Mouse (Mus musculus) cerebellum, adult (tissue): ENCODE measurements around the gene 4930442H23Rik.
A peak's percentile ranks its signal among the peaks of the same experiment; 100 is the strongest.
"Not testable (repeated sequence)": the region's sequence is repeated elsewhere in the genome, so short reads cannot be mapped to it uniquely, and the experiment has no call there.

Experiments
- ATAC-seq: cut with Nextera tagmentation; 2 replicates; pipeline ENCODE4 v1.9.2; 2017; ENCODE audit warnings: mild to moderate bottlenecking, moderate library complexity, mixed read lengths; ENCODE audit not compliant: insufficient number of reproducible peaks, low FRiP score, low TSS enrichment

Gene 4930442H23Rik

DNA sequence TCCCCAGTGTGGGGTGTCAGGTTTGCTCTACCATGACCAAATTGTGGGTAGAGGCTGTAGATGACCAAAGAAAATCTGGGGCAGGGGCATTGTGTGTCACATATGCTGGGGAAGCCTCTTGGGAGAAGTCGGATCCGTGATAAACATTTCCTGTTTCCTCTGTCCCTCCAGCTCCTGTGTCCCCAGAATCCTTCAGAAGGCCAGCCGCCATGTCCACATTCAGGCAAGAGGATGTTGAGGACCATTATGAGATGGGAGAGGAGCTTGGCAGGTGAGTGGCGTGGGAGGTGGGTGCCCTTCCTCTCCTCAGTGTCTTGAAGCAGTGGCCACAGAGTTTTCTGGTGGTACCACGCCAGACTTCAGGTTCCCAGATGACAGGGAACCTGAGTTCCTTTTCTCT, at the start of gene 4930442H23Rik:
4930442H23Rik (minus strand) TSS at position 45 of the 400 bp plus-strand sequence.
- ATAC-seq = no peak

DNA sequence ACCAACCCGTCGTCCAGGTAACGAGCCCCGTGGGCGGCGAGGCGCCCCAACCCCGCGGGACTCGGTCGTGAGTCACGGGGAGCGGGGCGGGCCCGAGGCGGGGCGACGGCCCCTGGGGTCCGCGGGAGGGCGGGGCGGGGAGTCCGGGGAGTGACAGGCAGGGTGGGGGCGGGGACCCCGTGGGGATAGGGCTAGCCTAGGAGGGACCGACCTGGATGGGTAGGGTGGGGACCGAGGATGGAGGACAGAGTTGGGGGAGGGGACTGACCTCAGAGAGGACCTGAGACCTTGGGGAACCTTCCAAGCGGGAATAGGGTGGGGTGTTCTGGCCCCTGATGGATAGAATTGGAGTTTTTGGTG, 49.6 kb upstream of the 4930442H23Rik start:
- ATAC-seq = no peak

DNA sequence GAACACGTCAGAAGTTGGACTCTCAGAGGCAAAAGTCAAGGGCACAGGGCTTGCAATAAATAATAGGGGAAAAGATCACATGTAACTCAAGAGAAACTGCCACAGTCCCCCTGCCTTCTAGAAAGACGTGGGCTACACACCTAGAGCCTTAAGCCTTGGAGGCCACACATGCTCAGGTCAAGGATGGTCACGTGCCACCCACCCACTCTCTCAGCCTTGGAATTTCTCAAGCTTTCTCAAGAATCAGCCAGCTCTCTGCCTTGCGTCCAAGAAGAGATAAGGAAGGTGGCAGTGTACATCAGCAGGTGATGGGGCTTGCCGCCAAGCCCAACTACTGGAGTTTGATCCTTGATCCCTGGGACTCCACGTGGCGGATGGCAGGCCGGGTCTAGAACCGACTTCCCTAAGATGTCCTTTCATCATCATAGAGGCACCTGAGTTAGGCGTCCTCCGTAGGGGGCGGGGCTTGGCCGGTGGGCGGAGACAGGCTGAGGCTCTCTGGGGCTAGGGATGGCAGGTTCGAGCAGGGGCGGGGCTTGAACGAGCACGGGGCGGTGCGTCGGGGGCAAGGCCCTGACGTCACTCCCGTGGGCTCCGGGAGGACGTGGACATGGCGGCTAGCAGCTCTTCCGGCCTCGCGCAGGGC, 49.1 kb upstream of the 4930442H23Rik start, which contains the start of gene Zfr2:
Zfr2 (plus strand) TSS at position 576 of the 646 bp plus-strand sequence.
- ATAC-seq = peak; percentile 74

DNA sequence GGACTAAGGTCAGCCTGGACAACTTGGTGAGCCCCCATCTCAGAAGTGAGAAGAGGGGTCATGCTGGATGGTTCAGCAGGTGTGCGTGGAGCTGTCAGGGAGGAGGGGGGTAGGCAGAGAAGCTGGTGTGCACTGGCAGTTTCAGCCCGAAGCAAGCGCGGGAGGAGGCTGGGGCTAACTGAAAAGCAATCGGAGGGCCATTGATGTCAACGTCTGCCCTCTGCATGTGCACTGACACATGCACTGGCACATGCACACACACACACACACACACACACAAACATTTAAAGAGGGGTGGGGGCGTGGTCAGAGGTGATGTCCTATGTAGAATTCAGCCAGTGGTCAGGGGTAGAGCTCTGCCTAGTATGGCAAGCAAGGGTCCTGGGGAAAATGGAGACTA, 47.8 kb upstream of the 4930442H23Rik start:
- no peak for ATAC-seq

DNA sequence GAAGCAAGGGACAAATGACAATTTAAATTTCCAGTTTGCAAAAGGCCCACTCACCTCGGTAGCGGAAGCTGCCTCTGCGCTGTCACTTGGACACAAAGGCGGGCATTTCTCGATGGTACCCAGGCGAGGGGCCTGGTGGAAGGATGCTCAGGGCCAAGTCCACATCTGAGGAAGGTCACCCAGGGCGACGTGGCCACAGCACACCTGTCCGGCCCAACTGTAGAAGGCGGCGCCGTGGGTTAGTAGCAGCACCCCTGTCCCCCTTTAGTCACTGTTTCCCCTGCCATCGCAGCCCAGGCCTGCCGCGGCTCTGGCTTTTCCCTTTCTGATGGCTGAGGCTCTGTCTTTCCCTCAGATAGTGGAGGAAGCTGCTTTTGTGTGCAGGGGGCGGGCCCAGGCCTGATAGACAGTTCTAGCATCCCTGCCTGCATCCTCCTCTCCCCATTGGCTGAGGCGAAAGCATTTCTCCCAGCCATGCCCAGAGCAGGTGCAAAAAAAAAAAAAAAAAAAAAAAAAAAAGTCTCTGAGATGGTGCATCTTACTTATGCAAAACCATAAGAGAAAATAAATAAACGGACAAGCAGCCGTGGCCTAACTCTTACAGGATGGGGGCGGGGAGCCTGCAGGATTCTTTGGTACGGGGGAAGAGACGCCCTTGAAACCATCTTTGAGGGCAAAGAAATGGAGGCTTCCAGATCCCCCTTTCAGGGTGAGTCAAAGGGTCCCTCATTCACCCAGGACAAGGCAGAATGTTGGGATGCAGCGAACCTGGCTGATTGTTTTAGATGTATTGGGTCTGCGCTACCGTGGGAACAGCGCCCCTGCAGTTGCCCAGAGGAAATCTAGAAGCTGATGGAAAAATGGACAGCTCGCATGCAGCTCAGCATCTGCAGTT, 47.0 kb upstream of the 4930442H23Rik start, which contains the start of gene Atcay:
Atcay (minus strand) TSS at position 396 of the 895 bp plus-strand sequence.
- ATAC-seq = peak; percentile 83

DNA sequence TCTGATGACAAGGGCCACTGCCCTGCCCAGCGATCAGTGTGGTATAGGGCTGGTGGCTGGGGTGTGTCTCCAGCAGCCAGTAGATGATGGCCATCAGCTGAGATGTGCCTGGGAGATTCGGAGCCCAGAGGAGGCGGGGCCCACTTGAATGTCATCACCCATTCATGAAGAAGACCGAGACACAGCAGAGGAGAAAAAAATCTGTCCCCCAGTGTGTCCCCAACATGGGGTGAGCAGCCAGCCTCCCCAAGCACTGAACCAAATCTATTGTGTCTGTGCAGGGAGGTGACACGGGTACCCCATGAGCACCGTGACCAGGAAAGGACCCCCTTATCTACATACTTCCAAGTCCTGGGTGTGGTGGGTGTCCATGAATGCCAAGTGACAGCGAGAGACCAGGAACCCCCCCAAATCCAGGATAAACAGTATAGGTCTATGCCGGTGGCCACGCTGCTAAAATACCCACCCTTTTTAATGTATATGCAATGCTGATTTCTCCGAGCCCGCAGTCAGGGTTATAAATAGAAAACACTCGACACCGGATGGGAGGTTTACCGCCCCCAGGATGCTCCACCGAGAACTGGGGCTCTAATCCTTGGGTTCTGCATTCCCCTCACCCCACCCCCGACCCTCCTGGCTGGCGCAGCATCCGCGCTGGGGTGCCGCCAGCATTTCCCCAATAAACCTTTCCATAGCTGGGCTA, 46.2 kb upstream of the 4930442H23Rik start:
- ATAC-seq = no peak

DNA sequence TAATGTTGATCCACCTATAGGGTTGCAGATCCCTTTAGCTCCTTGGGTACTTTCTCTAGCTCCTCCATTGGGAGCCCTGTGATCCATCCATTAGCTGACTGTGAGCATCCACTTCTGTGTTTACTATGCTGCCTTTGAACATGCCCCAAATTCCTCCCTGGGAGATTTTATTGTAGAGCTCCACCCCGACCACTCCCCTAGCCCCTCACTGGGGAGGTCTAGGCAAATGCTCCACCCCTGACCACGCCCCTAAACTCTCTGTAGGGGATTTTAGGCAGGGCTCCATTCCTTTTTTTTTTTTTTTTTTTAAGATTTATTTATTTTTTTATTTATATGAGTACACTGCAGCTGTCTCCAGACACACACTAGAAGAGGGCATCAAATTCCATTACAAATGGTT, 40.1 kb upstream of the 4930442H23Rik start:
- not testable (repeated sequence) for ATAC-seq

DNA sequence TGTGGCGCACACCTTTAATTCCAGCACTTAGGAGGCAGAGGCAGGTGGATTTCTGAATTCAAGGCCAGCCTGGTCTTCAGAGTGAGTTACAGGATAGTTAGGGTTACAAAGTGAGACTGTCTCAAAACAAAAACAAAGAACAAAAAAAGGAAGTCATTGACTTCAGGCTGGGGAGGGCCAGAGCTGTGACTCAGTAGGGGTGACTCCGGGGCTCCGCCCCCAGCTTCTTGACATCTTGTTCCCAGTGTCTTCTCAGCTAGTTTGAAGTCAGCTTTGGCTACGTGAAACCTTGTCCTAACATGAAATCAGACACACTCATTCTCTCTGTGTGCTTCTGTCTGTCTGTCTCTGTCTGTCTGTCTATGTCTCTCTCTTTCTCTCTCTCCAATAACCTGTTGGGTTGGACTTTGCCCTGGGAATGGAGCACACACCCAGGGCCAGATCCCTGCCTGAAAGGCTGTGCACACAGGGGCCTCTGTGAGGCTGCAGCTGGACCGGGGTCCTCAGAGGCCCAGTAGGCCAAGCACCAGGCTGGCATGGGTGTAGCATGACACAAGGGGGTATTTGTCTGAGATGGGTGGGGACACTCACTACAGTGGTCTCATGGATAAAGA, 37.9 kb upstream of the 4930442H23Rik start:
- ATAC-seq = no peak

DNA sequence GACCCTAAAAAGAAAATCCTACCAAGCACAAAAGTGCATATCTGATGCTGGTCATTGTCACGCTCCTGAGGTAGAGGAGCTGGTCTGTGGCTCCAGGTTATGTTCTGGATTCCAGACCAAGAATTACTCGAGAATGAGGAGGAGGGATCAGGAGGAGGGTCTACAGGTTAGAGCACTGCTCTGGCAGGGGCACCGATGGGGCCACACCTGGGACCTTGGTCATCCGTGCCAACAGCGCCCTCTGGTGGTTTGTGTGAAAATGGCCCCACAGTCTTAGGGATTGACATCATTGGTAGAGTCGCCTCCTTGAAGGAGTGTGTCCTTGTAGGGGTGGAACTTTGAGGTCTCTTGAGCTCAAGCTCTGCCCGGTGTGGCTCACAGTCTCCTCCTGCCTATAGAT, 34.3 kb upstream of the 4930442H23Rik start:
- ATAC-seq = peak; percentile 56; the same call in 1 of the 2 replicates

DNA sequence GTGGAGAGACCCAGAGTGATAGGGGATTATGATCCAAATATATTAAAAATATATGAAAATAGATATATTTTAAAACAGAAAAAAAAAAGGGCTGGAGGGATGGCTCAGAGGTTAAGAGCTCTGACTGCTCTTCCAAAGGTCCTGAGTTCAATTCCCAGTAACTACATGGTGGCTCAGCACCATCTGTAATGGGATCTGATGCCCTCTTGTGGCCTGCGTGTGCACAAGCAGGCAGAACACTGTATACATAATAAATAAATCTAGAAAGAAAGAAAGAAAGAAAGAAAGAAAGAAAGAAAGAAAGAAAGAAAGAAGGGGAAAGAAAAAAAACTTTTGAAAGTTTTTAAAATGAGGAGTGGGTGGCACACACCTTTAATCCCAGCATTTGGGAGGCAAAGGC, 33.6 kb upstream of the 4930442H23Rik start:
- ATAC-seq = not testable (repeated sequence)

DNA sequence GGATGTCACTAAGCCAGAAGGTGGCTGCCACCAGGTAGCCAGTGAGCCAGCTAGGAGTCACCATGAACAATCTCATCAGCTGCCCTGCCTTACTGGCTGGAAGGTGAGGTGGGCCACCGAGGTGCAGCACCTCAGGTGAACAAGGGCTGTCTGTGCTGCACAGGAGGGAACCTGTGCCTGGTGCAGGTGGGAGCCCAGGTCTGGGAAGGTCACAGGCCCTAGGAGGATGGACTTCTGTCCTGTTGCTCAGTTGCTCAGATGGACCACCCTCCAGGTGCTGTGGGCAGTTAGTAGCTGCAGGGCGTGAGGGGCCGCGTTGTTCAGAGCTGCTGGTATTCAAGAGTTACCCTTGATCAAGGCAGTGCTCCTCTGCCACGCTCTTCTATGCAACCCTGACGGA, 33.2 kb upstream of the 4930442H23Rik start:
- ATAC-seq = no peak; the same call in 1 of the 2 replicates

DNA sequence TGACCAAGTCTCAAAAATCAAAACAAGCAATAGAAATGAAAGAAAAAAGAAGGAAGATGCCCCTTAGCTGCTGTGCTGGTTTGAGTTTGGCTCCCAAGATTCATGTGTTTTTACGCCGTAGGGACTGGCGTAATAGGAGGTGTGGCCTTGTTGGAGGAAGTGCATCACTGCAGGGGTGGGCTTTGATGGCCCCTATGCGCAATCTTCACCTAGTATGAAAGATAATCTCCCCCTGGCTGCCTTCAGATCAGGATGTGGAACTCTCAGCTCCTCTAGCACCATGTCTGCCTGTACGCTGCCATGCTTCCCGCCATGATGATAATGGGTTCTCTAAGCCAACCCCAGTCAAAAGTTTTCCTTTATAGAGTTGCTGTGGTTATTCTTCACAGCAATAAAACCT, 32.6 kb upstream of the 4930442H23Rik start:
- no peak for ATAC-seq

DNA sequence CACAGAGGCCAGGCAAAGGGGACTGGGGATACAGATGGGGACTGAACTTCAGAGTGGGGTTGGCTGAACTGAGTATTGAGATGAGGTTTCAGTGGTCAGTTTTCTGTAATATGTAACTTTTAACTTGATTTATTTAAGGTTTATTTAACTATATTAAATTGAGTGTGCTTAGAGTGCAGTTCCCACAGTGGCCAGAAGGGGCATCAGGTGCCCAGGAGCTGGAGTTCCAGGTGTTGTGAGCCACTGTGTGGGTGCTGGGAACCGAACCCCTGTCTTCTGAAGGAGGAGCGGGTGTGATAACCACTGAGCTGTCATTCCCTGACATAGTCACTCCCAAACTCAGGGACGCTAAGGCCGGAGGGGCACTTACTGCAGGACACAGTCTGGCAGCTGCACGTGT, 26.5 kb upstream of the 4930442H23Rik start:
- ATAC-seq = no peak

DNA sequence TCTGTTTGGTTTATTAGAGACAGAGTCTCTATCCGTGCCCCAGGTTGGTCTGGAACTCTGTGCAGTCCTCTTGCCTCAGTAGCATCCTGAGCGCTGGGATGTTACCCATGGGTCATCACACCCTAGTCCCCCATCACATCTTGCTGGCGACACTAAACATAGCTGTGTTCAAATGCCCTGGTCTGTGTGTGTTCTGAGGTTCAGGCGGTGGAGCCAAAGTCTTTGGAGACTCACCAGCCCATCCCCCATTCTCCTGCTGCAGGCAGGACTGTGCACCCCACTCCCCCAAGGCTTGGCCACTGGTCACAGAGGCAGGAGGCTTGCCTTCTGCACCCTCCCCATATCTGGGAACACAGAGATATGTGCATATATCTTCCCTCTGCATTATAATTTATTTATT, 20.5 kb upstream of the 4930442H23Rik start:
- ATAC-seq = no peak

DNA sequence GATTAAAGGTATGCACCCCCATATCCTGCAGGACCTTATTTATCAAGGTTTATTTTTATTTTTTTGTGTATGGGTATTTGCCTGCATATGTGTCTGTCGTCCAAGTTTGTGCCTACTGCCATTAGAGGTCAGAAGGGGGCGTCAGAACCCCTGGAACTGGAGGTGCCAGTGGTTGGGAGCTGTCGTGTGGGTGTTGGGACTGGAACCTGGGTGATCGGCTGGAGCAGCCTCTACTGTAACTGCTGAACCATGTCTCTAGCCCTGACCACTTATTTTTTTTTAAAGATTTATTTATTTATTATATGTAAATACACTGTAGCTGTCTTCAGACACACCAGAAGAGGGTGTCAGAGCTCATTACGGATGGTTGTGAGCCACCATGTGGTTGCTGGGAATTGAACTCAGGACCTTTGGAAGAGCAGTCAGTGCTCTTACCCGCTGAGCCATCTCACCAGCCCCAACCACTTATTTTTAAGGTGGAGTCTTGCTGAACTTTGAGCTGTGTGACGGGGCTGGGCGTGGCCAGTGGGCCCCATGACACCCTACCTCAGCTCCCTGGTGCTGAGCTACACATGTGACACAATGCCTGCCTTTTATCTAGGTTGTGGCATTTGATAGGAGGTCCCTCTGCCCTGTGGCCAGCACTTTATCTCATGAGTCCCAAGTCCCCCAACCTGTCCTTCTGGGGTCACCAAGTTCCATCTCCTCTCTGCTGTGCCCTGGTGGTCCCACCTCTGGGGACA, 19.5 kb upstream of the 4930442H23Rik start:
- ATAC-seq = no peak

DNA sequence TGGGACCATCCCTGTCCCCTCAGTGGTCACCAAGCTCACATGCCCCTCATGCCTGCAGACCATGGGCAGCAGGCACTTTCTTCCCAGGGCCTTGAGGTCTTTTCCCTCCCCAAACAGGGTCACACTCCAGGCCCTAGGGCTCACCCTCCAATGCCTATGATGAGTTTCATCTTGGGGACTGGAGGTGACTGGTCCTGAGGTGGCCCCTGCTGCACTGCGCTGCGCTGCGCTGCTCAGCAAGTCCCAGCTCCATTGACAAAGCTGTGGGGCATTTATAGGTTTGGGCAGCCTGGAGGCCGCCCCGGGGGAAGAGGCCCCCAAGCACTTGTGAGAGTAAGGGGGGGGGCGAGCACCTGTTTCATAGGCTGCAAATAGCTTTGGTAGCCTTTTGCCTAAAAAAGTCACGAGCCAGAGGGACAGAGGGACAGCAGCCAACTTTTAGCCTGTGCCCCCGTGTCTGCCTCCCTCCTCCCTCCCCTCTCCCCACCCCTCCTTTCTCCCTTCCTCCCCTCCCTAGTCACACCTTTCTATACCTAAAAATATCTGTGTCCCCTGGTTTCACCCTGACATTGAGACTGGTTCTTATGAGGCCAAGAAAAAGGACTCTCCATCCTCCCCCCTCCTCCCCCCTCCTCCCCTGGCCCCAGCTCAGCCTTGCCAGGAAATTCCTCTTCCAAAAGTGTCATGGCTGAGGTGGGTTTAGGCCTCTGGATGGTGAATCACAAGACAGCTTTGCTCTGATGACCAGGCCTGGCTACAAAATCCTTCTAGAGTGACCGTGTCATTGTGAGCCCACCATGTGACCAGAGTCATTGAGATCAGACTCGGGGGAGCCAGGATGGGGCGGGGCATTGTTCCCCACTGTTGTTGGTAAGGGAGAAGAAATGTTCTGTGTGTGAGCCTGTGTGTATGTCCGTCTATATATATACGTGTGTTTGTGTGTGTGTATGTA, 18.4 kb upstream of the 4930442H23Rik start, which contains the start of gene Nmrk2:
Nmrk2 (minus strand) TSS at position 245 of the 952 bp plus-strand sequence.
- no peak for ATAC-seq

DNA sequence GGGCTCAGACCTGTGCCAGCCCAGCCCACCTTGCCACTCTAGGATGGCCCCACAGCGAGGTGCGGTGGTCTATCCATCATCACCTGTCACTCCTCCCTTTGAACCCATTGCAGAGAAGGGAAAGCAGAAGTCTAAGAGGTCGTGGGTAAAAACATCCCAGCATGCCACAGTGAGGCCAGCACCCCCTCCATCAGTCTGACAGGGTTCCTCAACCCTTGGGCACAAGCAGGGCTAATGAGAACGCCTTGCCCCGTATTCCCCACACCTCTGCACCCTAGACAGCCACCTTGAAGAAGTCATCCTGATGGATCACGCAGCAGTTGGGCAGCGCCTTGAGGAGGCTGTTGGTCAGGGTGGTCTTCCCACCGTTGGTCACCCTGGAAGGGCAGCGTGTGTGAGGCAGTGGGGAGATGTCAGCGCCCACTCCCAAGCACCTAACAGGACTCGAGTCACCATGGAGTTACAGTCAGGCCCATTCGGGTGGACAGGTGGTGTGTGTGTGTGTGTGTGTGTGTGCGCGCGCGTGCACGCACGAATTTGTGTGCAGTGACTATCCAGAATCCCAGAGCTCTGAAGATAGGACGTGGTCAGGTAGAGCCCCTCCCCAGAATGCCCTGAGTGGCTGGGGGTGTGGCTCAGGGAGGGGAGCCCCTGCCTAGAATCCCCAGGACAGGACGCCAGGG, 17.1 kb upstream of the 4930442H23Rik start:
- no peak for ATAC-seq

DNA sequence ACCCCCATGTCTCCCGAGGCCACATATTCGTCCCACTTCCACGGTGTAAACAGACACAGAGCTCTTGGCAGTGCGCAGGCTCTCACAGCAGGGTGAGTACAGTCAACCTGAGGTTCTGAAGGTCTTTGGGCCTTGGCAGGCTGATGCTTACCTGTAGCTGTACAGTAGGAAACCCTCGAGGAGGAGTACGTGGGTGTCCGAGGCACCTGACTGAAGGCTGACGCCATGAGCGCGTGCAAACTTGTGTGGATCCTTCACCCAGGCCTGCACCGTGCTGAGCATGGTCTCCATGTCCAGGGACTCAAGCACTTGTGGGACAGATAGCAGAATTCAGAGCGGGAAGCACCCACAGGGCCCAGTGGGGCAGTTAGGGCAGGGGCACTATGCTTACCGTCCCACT, 16.5 kb upstream of the 4930442H23Rik start:
- ATAC-seq = no peak
